Mouse (Mus musculus) thymus, postnatal 0 days (tissue): Measurements from ENCODE around the gene Crabp1. TPM values are rescaled to one million over a fixed set of nuclear protein-coding genes. Genes with fewer than 3 reads are reported as not detected.

ENCODE experiments used
- DNase-seq: peaks from one replicate; pipeline ENCODE4 v3.0.0-alpha.2; 2015; ENCODE audit warnings: low spot score
- polyA plus RNA-seq: library from polyadenylated mRNA; unstranded; fragments of >200 nt; fragmentation: Nextera tagmentation; extraction: Ambion mirVana; gene quantifications from 2 replicates; pipeline ENCODE4 v1.2.1, GENCODE M21; 2015

The Crabp1 gene
- polyA plus RNA-seq, 1 experiment from 2014 or later = 8.1 TPM

DNA sequence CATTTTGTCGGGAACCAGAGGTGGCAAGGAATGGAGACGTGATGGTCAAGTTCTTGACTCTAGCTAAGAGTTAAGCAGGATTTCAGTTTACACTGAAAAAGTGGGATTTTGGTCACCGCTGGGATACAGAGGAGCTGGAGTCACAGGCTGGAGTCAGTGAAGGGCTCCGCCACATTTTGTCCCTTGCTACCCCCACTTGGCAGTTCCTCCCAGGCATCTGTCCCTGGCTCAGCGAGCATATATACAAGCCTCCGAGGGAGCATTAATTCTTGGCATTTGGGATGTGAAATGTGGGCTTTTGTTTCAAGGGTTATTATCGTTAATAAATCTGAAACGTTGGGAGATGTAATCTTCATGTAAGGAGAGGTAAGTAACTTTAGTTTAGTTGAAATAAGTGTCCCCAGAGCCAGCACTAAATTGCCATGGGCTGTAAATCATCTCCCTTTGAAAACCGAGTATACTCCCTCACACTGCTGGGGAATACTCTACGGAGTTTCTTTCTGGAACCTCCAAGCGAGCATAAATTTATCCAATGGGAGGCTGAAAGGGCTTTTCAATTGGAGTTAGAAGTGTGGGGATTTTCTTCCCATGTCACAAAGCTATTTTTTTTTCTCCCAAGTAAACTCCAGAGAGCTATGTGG lies 5.7 kb downstream of the Crabp1 start:
- DNase-seq = no peak

GRCm38 (mm10) chr9:54776451-54776982 lies 12.0 kb downstream of the Crabp1 start:
- DNase-seq = no peak

- no peak for DNase-seq
These were observed 14.7 kb downstream of the Crabp1 start for GRCm38 (mm10) chr9:54779280-54779679.

DNA sequence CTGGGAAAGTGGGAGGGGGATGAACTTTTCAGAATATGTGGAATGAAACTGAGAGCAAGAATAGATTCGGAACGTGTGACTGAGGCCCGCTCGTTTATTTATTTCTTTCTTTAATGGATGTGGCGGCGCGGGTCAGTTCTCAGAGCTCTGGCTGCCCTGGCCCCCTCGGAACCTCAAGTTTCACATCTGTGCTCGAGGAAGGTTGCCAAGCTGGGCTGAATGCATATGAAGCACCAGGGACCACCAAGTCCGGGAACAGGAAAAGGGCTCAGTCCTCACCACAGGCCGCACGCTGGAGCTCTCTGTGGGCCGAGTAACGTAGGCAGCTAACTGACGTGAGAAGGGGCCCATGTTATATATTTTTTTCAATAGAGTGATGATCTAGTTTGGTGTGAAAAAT lies 18.0 kb downstream of the Crabp1 start:
- no peak for DNase-seq

DNA sequence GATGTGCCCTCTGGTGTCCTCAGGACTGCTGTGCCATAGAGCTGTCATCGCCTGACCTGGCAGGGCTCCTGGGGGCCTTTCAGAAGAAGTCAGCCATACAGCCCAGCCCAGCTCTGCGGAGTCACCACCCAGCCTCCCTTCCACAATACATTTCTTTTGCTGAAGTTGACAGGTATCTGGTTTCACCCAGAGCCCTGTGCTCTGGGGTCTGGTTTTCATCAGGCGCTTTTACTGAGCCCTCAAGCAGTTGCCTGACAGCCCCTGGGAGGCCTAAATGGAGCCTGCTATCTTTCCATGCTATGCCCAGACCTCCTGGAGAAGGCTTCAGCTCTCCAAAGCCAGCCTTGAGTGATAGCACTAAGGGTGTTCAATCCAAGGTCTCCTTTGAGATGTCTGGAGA lies 19.5 kb downstream of the Crabp1 start:
- DNase-seq = no peak

- no peak for DNase-seq
These were observed 20.7 kb downstream of the Crabp1 start for GRCm38 (mm10) chr9:54785215-54785614.

- no peak for DNase-seq
These were observed 21.5 kb downstream of the Crabp1 start for GRCm38 (mm10) chr9:54786083-54786482.

- DNase-seq = no peak
These were observed 23.2 kb downstream of the Crabp1 start for GRCm38 (mm10) chr9:54787760-54788159.

DNA sequence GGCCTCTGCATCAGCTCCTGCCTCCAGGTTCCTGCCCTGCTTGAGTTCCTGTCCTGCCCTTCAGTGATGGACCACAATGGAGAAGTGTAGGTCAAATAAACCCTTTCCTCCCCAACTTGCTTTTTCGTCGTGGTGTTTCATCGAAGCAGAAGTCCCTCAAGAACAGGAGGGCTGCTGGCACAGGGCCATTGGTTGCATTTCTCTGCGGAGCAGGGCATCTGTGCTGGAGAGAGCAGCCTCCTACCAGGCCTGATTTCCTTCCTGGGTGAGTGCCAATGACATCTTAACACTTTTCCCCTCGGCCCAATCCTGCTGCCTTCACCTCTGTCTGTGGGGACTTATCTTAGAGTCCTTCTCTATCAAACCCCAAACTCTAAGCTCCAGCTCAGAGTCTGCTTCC lies 25.7 kb downstream of the Crabp1 start:
- DNase-seq = no peak

DNA sequence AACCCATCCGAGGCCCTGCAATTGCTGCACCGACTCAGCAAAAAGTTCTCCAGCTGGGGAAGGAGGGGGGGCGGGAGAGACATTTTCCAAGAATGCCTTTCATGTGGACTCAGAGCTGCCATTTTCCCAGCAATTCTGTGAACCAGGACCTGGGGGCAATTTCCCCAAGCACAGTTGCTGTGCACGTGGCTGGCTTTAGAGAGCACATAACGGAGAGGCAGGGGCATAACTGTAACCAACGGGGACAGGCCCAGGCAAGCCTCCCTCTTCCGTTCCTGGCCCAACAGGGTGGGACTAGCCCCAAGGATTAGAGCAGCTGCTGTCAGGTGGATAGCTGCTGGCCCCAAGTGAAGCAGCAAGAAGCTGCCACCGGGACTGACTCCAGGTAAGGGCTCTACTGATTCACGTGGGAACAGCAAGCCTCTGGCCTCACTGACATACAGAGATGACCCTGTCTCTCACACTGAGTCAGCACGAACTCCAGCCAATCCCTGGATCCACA lies 37.0 kb downstream of the Crabp1 start:
- DNase-seq = no peak

DNA sequence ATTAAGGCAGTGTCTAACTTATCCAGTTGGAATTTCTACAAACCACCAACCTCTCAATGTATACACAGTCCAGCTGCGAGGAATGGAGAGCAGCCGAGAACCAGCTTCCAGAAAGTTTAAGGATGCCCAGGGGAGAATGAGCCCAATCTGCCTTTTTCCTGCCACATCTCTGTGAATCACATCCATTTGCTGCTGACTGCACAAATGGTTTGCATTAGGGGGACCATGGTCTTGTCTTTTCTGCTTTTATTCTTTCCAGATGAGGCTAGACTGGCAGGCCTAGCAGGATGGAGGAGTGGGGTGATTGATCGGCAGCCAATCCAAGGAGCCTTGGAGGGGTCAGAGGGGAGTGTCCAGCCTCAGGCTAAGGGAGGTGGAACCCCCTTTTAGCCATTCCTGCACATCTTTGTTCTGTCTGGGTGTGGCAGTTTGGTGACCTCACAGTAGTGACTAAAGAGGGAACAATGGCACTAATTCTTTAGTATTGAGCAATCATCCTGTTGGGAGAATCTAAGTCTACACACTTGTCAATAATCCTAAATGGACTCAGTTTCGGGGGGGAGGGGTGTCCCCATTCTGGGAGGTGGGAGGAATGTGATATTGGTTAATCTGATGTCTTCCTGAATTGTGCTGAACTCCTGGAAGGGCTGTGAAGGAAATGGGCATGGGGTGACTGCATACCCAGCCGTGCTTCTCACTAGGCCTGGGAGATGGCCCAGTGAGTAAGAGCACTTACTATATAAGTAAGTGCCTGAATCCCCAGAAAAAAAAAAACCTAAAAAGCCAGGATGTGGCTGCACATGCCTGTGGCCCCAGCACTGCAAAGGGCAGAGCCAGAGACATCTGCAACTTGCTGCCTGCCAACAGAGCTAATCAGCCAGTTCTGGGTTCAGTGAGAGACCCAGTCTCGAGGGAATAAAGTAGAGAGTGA lies 38.5 kb downstream of the Crabp1 start:
- no peak for DNase-seq

- DNase-seq = no peak
These were observed 39.8 kb downstream of the Crabp1 start for GRCm38 (mm10) chr9:54804351-54804750.

DNA sequence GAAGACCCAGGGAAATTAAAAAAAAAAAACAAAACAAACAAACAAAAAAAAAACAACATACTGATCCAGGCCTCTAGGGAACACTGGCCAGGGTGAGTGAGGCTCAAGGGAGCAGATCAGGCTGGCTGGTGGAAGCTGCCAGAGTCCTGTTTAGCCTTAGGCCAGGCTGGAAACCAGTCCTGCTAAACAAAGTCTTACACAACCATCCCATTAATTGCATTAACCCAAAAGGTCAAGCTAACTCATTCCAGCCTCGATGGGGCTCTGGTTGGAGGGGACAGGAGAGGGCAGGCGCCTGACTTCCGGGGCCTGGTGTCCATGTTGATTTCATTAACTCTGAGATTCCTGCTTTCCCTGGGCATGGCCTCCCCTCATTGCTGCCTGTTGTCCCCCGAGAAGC lies 43.2 kb downstream of the Crabp1 start:
- DNase-seq = no peak

GRCm38 (mm10) chr9:54809953-54810352 lies 45.4 kb downstream of the Crabp1 start:
- DNase-seq = no peak

GRCm38 (mm10) chr9:54816508-54817201 lies 52.1 kb downstream of the Crabp1 start:
- no peak for DNase-seq

GRCm38 (mm10) chr9:54821442-54822100 lies 57.0 kb downstream of the Crabp1 start:
- peak; percentile 39 for DNase-seq

Other genes with a start within 250 kb of the Crabp1 start
- 0.09 and 0.13 TPM in 2 replicates for gene Sh2d7, start 225.8 kb upstream of the Crabp1 start, polyA plus RNA-seq
- gene Cib2, start 204.5 kb upstream of the Crabp1 start, polyA plus RNA-seq = 1.5 and 1.8 TPM in 2 replicates
- 145 and 149 TPM in 2 replicates for gene Idh3a, start 178.4 kb upstream of the Crabp1 start, polyA plus RNA-seq
- 1.6 and 1.7 TPM in 2 replicates for gene Acsbg1, start 102.9 kb upstream of the Crabp1 start, polyA plus RNA-seq
- 2.9 and 3.1 TPM in 2 replicates for gene Dnaja4, start 65.9 kb upstream of the Crabp1 start, polyA plus RNA-seq
- 154 and 174 TPM in 2 replicates for gene Wdr61, start 30.2 kb upstream of the Crabp1 start, polyA plus RNA-seq
- gene Ireb2, start 99.0 kb downstream of the Crabp1 start, polyA plus RNA-seq = 20.7 and 20.8 TPM in 2 replicates
- 0.37 and 0.59 TPM in 2 replicates for gene Hykk, start 152.5 kb downstream of the Crabp1 start, polyA plus RNA-seq
- 335 and 346 TPM in 2 replicates for gene Psma4, start 186.0 kb downstream of the Crabp1 start, polyA plus RNA-seq
- 0.57 and 1.1 TPM in 2 replicates for gene AY074887, start 186.2 kb downstream of the Crabp1 start, polyA plus RNA-seq
- gene Chrna5, start 216.1 kb downstream of the Crabp1 start, polyA plus RNA-seq = 0.38 and 0.44 TPM in 2 replicates